ENCODE assay signal across 25 mouse cellular contexts in the genomic region with DNA sequence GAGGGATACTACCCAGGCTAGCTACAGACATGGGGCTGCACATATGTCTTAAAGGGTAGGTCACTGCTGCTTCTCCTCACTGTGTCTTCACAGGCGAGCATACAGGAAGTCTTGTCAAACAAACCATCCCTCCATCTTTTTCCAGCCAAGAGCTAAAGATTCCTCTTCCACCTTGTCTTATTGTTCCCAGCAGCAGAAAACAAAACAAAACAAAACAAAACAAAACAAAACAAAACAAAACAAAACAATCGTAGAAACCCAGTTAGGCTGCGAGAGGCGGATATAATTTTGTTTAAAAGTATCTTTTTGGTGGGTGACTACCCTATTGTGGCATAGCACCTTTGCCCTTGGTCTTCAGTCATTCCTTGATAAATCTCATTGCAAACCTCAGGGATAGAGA. TPM values are rescaled to one million over a fixed set of nuclear protein-coding genes. Genes with fewer than 3 reads are reported as not detected.
DNase-seq lines count a peak whose midpoint lies in the region; ATAC-seq lines count a peak whose summit lies in the region.
"Had no signal": no experiment of that assay in that cellular context is flagged by ENCODE, and none has a peak within 500 bp of the region (broad histone marks: within the 10 kb centered on the region; RNA-seq: fewer than 3 reads in every experiment).

No protein-coding gene starts in this region.

- no peak overlapping the region for H3K4me3 ChIP-seq in limb, embryonic 13.5 days
- H3K4me3 ChIP-seq in limb, embryonic 10.5 days, result no peak overlapping the region
- no peak overlapping the region for H3K4me3 ChIP-seq in embryonic facial prominence, embryonic 14.5 days (ENCODE audit: low read depth, low read length)
- no peak overlapping the region for H3K4me3 ChIP-seq in limb, embryonic 15.5 days
- H3K4me3 ChIP-seq in heart, embryonic 11.5 days (ENCODE audit: low read depth, low read length), result no peak overlapping the region
- H3K4me3 ChIP-seq: embryonic facial prominence, embryonic 12.5 days; forebrain, embryonic 13.5 days; forebrain, embryonic 15.5 days had no signal

- H3K9me3 ChIP-seq in limb, embryonic 13.5 days, result no peaks in the 10 kb centered on the region
- H3K9me3 ChIP-seq in limb, embryonic 10.5 days (replicated peaks), result no peaks in the 10 kb centered on the region
- no peaks in the 10 kb centered on the region for H3K9me3 ChIP-seq in embryonic facial prominence, embryonic 14.5 days (ENCODE audit: control insufficient read depth, low read length)
- H3K9me3 ChIP-seq in limb, embryonic 15.5 days, result no peaks in the 10 kb centered on the region
- no peaks in the 10 kb centered on the region for H3K9me3 ChIP-seq in heart, embryonic 11.5 days (replicated peaks; ENCODE audit: control insufficient read depth, low read length)
- H3K9me3 ChIP-seq: embryonic facial prominence, embryonic 12.5 days; forebrain, embryonic 13.5 days; forebrain, embryonic 15.5 days; G1E had no signal

- H3K27ac ChIP-seq in limb, embryonic 13.5 days, result peak overlapping the region; percentile 80; the same call in 1 of the 2 replicates
- no peak overlapping the region for H3K27ac ChIP-seq in limb, embryonic 10.5 days
- H3K27ac ChIP-seq in embryonic facial prominence, embryonic 14.5 days (replicated peaks; ENCODE audit: low read depth, low read length), result 0 out of 2 replicates have a peak overlapping the region, but pooled peaks have one; percentile 86
- 0 out of 2 replicates have a peak overlapping the region, but pooled peaks have one; percentile 85 for H3K27ac ChIP-seq in limb, embryonic 15.5 days
- H3K27ac ChIP-seq in heart, embryonic 11.5 days (ENCODE audit: low read depth, low read length), result no peak overlapping the region
- H3K27ac ChIP-seq: forebrain, embryonic 13.5 days; forebrain, embryonic 15.5 days had no signal

- no peak for DNase-seq in limb, embryonic 10.5 days (ENCODE audit: low spot score)
- peak; percentile 94 for DNase-seq in 3T3-L1 (ENCODE audit: low read depth, low spot score)
- no peak for DNase-seq in embryonic facial prominence, embryonic 14.5 days (ENCODE audit: low spot score)
- DNase-seq in T-cell, adult 2 months (ENCODE audit: low spot score), result no peak
- DNase-seq: adrenal gland, adult 2 months; adrenal gland, postnatal 10 days; adrenal gland, postnatal 25 days; B cell, adult 2 months; cerebellum, adult 11 months; cerebellum, adult 8-10 months; cerebellum, adult 9-11 months; cerebellum, postnatal 14 days; cerebellum, postnatal 36 days; embryo, embryonic 11 days; forebrain, postnatal 0 days had no signal

- H3K9ac ChIP-seq in limb, embryonic 13.5 days, result no peak overlapping the region
- no peak overlapping the region for H3K9ac ChIP-seq in embryonic facial prominence, embryonic 14.5 days (ENCODE audit: low read depth, low read length)
- H3K9ac ChIP-seq in limb, embryonic 15.5 days, result no peak overlapping the region
- H3K9ac ChIP-seq in heart, embryonic 11.5 days (ENCODE audit: low read depth, low read length), result no peak overlapping the region
- H3K9ac ChIP-seq: embryonic facial prominence, embryonic 12.5 days; forebrain, embryonic 13.5 days; forebrain, embryonic 15.5 days; forebrain, postnatal 0 days had no signal

- H3K27me3 ChIP-seq in limb, embryonic 13.5 days, result no peaks in the 10 kb centered on the region
- H3K27me3 ChIP-seq in limb, embryonic 10.5 days (ENCODE audit: low read depth, poor library complexity, severe bottlenecking), result no peaks in the 10 kb centered on the region
- H3K27me3 ChIP-seq in embryonic facial prominence, embryonic 14.5 days (replicated peaks; ENCODE audit: control insufficient read depth, insufficient read depth, low read length), result no peaks in the 10 kb centered on the region
- H3K27me3 ChIP-seq in limb, embryonic 15.5 days, result no peaks in the 10 kb centered on the region
- H3K27me3 ChIP-seq in heart, embryonic 11.5 days (ENCODE audit: control insufficient read depth, insufficient read depth, low read length), result no peaks in the 10 kb centered on the region
- H3K27me3 ChIP-seq: CH12.LX; embryonic facial prominence, embryonic 12.5 days; forebrain, embryonic 13.5 days; forebrain, embryonic 15.5 days; Patski had no signal

- H3K4me2 ChIP-seq in limb, embryonic 13.5 days (replicated peaks), result peak overlapping the region; percentile 42; the same call in 1 of the 2 replicates
- no peak overlapping the region for H3K4me2 ChIP-seq in embryonic facial prominence, embryonic 14.5 days (ENCODE audit: low read depth, low read length)
- H3K4me2 ChIP-seq in limb, embryonic 15.5 days, result no peak overlapping the region
- H3K4me2 ChIP-seq in heart, embryonic 11.5 days, result no peak overlapping the region
- H3K4me2 ChIP-seq: embryonic facial prominence, embryonic 12.5 days; forebrain, embryonic 13.5 days; forebrain, embryonic 15.5 days had no signal

- no peak for ATAC-seq in limb, embryonic 13.5 days (ENCODE audit: low FRiP score, low read depth)
- ATAC-seq in embryonic facial prominence, embryonic 14.5 days (ENCODE audit: low read depth), result no peak
- ATAC-seq in limb, embryonic 15.5 days (ENCODE audit: insufficient number of reproducible peaks, low FRiP score, low TSS enrichment, low read depth), result no peak
- no peak for ATAC-seq in heart, embryonic 11.5 days (replicated peaks; ENCODE audit: insufficient number of reproducible peaks, low FRiP score, low TSS enrichment)
- ATAC-seq: CD4-positive, CD25-positive, alpha-beta regulatory T cell, adult 4 months; forebrain, embryonic 13.5 days; forebrain, embryonic 15.5 days; forebrain, postnatal 0 days; Patski had no signal

- peaks cover 40% of the 10 kb centered on the region for H3K36me3 ChIP-seq in limb, embryonic 13.5 days
- H3K36me3 ChIP-seq in limb, embryonic 10.5 days, result peaks cover 53% of the 10 kb centered on the region
- H3K36me3 ChIP-seq in embryonic facial prominence, embryonic 14.5 days (ENCODE audit: control insufficient read depth, insufficient read depth, low read length), result peaks cover 35% of the 10 kb centered on the region
- peaks cover 32% of the 10 kb centered on the region for H3K36me3 ChIP-seq in limb, embryonic 15.5 days
- peaks cover 7% of the 10 kb centered on the region; the same call in 1 of the 2 replicates for H3K36me3 ChIP-seq in heart, embryonic 11.5 days (ENCODE audit: control insufficient read depth, insufficient read depth, low read length)

- 92% methylated on average over 4 of the region's 4 CpGs for WGBS in limb, embryonic 13.5 days
- WGBS in limb, embryonic 10.5 days, result 94% methylated on average over 4 of the region's 4 CpGs
- 88% methylated on average over 4 of the region's 4 CpGs for WGBS in embryonic facial prominence, embryonic 14.5 days
- WGBS in limb, embryonic 15.5 days, result 89% methylated on average over 4 of the region's 4 CpGs
- WGBS in heart, embryonic 11.5 days (ENCODE audit: insufficient replicate concordance), result 79% methylated on average over 4 of the region's 4 CpGs

- peaks cover 36% of the 10 kb centered on the region for H3K4me1 ChIP-seq in limb, embryonic 13.5 days
- H3K4me1 ChIP-seq in limb, embryonic 10.5 days, result peaks cover 21% of the 10 kb centered on the region
- H3K4me1 ChIP-seq in embryonic facial prominence, embryonic 14.5 days (ENCODE audit: control insufficient read depth, insufficient read depth, low read length), result peaks cover 9% of the 10 kb centered on the region
- H3K4me1 ChIP-seq in limb, embryonic 15.5 days, result peaks cover 30% of the 10 kb centered on the region
- H3K4me1 ChIP-seq in heart, embryonic 11.5 days (ENCODE audit: control insufficient read depth, insufficient read depth, low read length), result peaks cover 6% of the 10 kb centered on the region

RNA-seq across cellular contexts. Expression of gene Slc35e3, which starts 3.5 kb away (rescaled TPM):
- polyA plus RNA-seq in limb, embryonic 13.5 days (2015; fragmentation: Nextera tagmentation; extraction: Ambion mirVana), result 42.4 and 44.3 TPM in 2 replicates
- polyA plus RNA-seq in limb, embryonic 10.5 days (2016; fragmentation: Nextera tagmentation; extraction: Ambion mirVana), result 16.4 and 22.1 TPM in 2 replicates
- 15.5 and 19.4 TPM in 2 replicates for polyA plus RNA-seq in embryonic facial prominence, embryonic 14.5 days (2014; fragmentation: Nextera tagmentation; extraction: Ambion mirVana)
- polyA plus RNA-seq in limb, embryonic 15.5 days (2015; fragmentation: Nextera tagmentation; extraction: Ambion mirVana), result 21.5 and 25.1 TPM in 2 replicates
- polyA plus RNA-seq in heart, embryonic 11.5 days (2014; fragmentation: Nextera tagmentation; extraction: Ambion mirVana), result 6.9 and 9.4 TPM in 2 replicates

RNA-seq across cellular contexts. Expression of gene Mdm2, which starts 32.1 kb away (rescaled TPM):
- 47.3 and 49.5 TPM in 2 replicates for polyA plus RNA-seq in limb, embryonic 13.5 days (2015; fragmentation: Nextera tagmentation; extraction: Ambion mirVana)
- 56.3 and 62.4 TPM in 2 replicates for polyA plus RNA-seq in limb, embryonic 10.5 days (2016; fragmentation: Nextera tagmentation; extraction: Ambion mirVana)
- polyA plus RNA-seq in embryonic facial prominence, embryonic 14.5 days (2014; fragmentation: Nextera tagmentation; extraction: Ambion mirVana), result 33.8 and 34.1 TPM in 2 replicates
- 40.2 and 43.8 TPM in 2 replicates for polyA plus RNA-seq in limb, embryonic 15.5 days (2015; fragmentation: Nextera tagmentation; extraction: Ambion mirVana)
- polyA plus RNA-seq in heart, embryonic 11.5 days (2014; fragmentation: Nextera tagmentation; extraction: Ambion mirVana), result 54.7 and 62.2 TPM in 2 replicates

RNA-seq across cellular contexts. Expression of gene Nup107, which starts 49.9 kb away (rescaled TPM):
- 68.9 and 71.2 TPM in 2 replicates for polyA plus RNA-seq in limb, embryonic 13.5 days (2015; fragmentation: Nextera tagmentation; extraction: Ambion mirVana)
- polyA plus RNA-seq in limb, embryonic 10.5 days (2016; fragmentation: Nextera tagmentation; extraction: Ambion mirVana), result 109 and 111 TPM in 2 replicates
- polyA plus RNA-seq in embryonic facial prominence, embryonic 14.5 days (2014; fragmentation: Nextera tagmentation; extraction: Ambion mirVana), result 50.6 and 59.6 TPM in 2 replicates
- polyA plus RNA-seq in limb, embryonic 15.5 days (2015; fragmentation: Nextera tagmentation; extraction: Ambion mirVana), result 54.2 and 54.6 TPM in 2 replicates
- polyA plus RNA-seq in heart, embryonic 11.5 days (2014; fragmentation: Nextera tagmentation; extraction: Ambion mirVana), result 56.3 and 68.9 TPM in 2 replicates

Comparison
In these comparisons a context has a peak if more than half of its experiments do, and no peak if none do; other contexts are left out.
1. H3K27ac ChIP-seq: peak in limb, embryonic 13.5 days (single experiment), embryonic facial prominence, embryonic 14.5 days (single experiment) and limb, embryonic 15.5 days (single experiment); none in limb, embryonic 10.5 days (single experiment) and heart, embryonic 11.5 days (single experiment).